Mouse (Mus musculus): ENCODE measurements at regions not wholly inside any gene's neighbourhood (a gene's known extent, or its start where the extent isn't known, plus 50 kb on each side); places are given as distances from the start of the nearest gene placed in this dataset.

- TF ChIP-seq POLR2A (IDR thresholded peaks at IDR 0.05; ENCODE audit: insufficient read length, low read depth) (no peak), REST (IDR thresholded peaks at IDR 0.05; ENCODE audit: insufficient read depth, insufficient read length) (no peak), POLR2AphosphoS2 (IDR thresholded peaks at IDR 0.05; ENCODE audit: insufficient read length, low read depth) (no peak), USF1 (IDR thresholded peaks at IDR 0.05; ENCODE audit: low read depth) (no peak), TCF12 (IDR thresholded peaks at IDR 0.05; ENCODE audit: insufficient read depth, poor library complexity, severe bottlenecking) (no peak), SRF (IDR thresholded peaks at IDR 0.05; ENCODE audit: control insufficient read depth, insufficient read length, low read depth) (no peak), MAX (IDR thresholded peaks at IDR 0.05; ENCODE audit: low read depth) (no peak), MYOG (IDR thresholded peaks at IDR 0.05; ENCODE audit: control insufficient read depth in 1 of 3, insufficient read depth in 1 of 3, insufficient read length in 2 of 3, low read depth in 2 of 3) (no peak), CEBPB (IDR thresholded peaks at IDR 0.05; ENCODE audit: insufficient read depth, poor library complexity, severe bottlenecking) (no peak), E2F4 (IDR thresholded peaks at IDR 0.05; ENCODE audit: insufficient read depth) (no peak), TCF3 (IDR thresholded peaks at IDR 0.05; ENCODE audit: insufficient read length, low read depth) (no peak), MYOD1 (IDR thresholded peaks at IDR 0.05; ENCODE audit: control insufficient read depth in 1 of 3, insufficient read length in 2 of 3, low read depth in 2 of 3) (no peak)
- no peak overlapping the region for H3K4me2 ChIP-seq (ENCODE audit: low read depth)
Measured at GRCm38 (mm10) chr19:34421171-34421570, 53.8 kb downstream of the Ch25h start.

DNA sequence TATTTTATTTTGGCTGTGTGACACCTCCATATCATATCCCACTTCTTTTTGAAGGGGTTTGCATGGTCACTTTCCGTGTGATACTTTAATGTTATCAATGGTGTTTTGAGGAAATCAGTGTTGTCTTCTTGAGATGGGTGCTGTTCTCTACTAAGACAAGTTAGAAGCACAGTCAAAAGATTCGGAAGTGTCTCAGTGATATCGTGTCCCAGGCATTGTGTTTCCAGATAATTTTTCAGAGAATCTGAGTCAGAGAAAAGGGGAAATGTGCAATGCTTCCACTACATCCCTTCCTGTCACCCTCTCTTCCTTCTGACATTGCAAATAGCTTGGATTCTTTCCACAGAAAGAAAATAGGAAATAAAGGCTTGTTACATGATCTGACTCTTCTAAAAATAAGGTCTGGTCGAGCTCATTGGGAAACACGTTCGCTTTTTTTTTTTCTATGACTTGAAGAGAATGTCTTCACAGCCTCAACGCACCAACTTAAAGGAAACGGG lies 54.6 kb downstream of the Ch25h start:
- no peak overlapping the region for H3ac ChIP-seq (ENCODE audit: control insufficient read depth, insufficient read length)
- H3K36me3 ChIP-seq (ENCODE audit: control insufficient read depth, insufficient read depth) = no peaks in the 10 kb centered on the region
- no peak overlapping the region for H3K4me2 ChIP-seq (ENCODE audit: low read depth)
- no peak overlapping the region for H3K4me3 ChIP-seq
- no peaks in the 10 kb centered on the region for H3K79me2 ChIP-seq (ENCODE audit: control insufficient read depth, insufficient read depth)
- H3K27me3 ChIP-seq (ENCODE audit: control insufficient read depth, insufficient read depth, insufficient read length) = no peaks in the 10 kb centered on the region
- TF ChIP-seq TCF12 (IDR thresholded peaks at IDR 0.05; ENCODE audit: insufficient read depth, poor library complexity, severe bottlenecking) (no peak), E2F4 (IDR thresholded peaks at IDR 0.05; ENCODE audit: insufficient read depth) (no peak), MAX (IDR thresholded peaks at IDR 0.05; ENCODE audit: low read depth) (no peak), POLR2A (IDR thresholded peaks at IDR 0.05; ENCODE audit: insufficient read length, low read depth) (no peak), USF1 (IDR thresholded peaks at IDR 0.05; ENCODE audit: low read depth) (no peak), CEBPB (IDR thresholded peaks at IDR 0.05; ENCODE audit: insufficient read depth, poor library complexity, severe bottlenecking) (no peak), MYOD1 (IDR thresholded peaks at IDR 0.05; ENCODE audit: control insufficient read depth in 1 of 3, insufficient read length in 2 of 3, low read depth in 2 of 3) (no peak), TCF3 (IDR thresholded peaks at IDR 0.05; ENCODE audit: insufficient read length, low read depth) (no peak)

More at GRCm38 (mm10) chr19:34421171-34421570, 53.8 kb downstream of the Ch25h start:
- Histone ChIP-seq H3ac (ENCODE audit: control insufficient read depth, insufficient read length) (no peak overlapping the region), H3K36me3 (ENCODE audit: control insufficient read depth, insufficient read depth) (no peaks in the 10 kb centered on the region), H3K4me3 (no peak overlapping the region), H3K79me2 (ENCODE audit: control insufficient read depth, insufficient read depth) (no peaks in the 10 kb centered on the region), H3K27me3 (ENCODE audit: control insufficient read depth, insufficient read depth, insufficient read length) (no peaks in the 10 kb centered on the region)

DNA sequence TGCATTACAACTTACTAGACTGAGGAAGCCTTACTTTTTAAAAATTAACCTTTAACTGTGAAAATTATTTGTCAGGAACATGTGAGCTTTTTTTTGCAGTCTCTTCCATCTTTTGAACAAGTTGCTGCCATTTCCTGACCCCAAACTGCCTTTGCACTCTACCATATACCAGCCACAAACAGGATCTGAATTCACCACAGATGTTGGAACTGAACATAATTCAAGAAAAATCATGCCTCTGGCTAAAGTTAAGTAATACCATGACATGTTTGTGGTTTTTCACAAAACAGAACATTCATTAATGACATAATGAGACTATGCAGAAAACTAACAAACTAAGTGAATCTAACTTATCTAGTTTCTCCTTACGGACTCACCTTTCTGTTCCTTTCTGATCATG lies 67.8 kb downstream of the Ch25h start:
- Histone ChIP-seq H3K36me3 (ENCODE audit: control insufficient read depth, insufficient read depth) (no peaks in the 10 kb centered on the region), H3K27me3 (ENCODE audit: control insufficient read depth, insufficient read depth, insufficient read length) (no peaks in the 10 kb centered on the region), H3K4me2 (ENCODE audit: low read depth) (no peak overlapping the region), H3K79me2 (ENCODE audit: control insufficient read depth, insufficient read depth) (no peaks in the 10 kb centered on the region), H3K4me3 (no peak overlapping the region), H3ac (ENCODE audit: control insufficient read depth, insufficient read length) (no peak overlapping the region)
- no peak for TF ChIP-seq POLR2AphosphoS2 (IDR thresholded peaks at IDR 0.05; ENCODE audit: insufficient read length, low read depth)
- no peak for TF ChIP-seq TCF3 (IDR thresholded peaks at IDR 0.05; ENCODE audit: insufficient read length, low read depth)
- TF ChIP-seq MAX (IDR thresholded peaks at IDR 0.05; ENCODE audit: low read depth) = no peak
- TF ChIP-seq MYOG (IDR thresholded peaks at IDR 0.05; ENCODE audit: control insufficient read depth in 1 of 3, insufficient read depth in 1 of 3, insufficient read length in 2 of 3, low read depth in 2 of 3) = no peak
- no peak for TF ChIP-seq USF1 (IDR thresholded peaks at IDR 0.05; ENCODE audit: low read depth)
- no peak for TF ChIP-seq CEBPB (IDR thresholded peaks at IDR 0.05; ENCODE audit: insufficient read depth, poor library complexity, severe bottlenecking)

DNA sequence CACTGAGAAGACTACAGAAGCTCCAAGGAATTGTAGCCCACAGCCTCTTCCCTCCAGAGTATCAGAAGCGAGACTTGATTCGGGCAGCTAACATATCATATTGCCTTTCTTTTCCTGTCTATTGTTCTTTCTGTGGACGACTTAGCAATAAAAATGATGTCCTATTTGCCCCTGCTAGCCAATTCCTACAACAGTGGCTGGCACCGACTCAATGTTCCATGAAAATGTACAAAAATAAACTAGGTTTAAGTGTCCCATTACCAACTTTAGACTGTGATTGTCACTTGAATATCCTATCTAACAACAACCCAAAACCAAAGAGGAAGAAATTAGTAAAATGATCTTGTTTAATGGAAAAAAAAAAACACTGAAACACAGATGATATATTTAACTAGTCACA lies 68.3 kb downstream of the Ch25h start:
- TF ChIP-seq MYOD1 (IDR thresholded peaks at IDR 0.05; ENCODE audit: control insufficient read depth in 1 of 3, insufficient read length in 2 of 3, low read depth in 2 of 3) = no peak
- no peak for TF ChIP-seq MAX (IDR thresholded peaks at IDR 0.05; ENCODE audit: low read depth)
- TF ChIP-seq MYOG (IDR thresholded peaks at IDR 0.05; ENCODE audit: control insufficient read depth in 1 of 3, insufficient read depth in 1 of 3, insufficient read length in 2 of 3, low read depth in 2 of 3) = no peak
- no peak for TF ChIP-seq SRF (IDR thresholded peaks at IDR 0.05; ENCODE audit: control insufficient read depth, insufficient read length, low read depth)
- no peak for TF ChIP-seq POLR2AphosphoS2 (IDR thresholded peaks at IDR 0.05; ENCODE audit: insufficient read length, low read depth)
- TF ChIP-seq E2F4 (IDR thresholded peaks at IDR 0.05; ENCODE audit: insufficient read depth) = no peak
- no peak for TF ChIP-seq USF1 (IDR thresholded peaks at IDR 0.05; ENCODE audit: low read depth)
- TF ChIP-seq TCF12 (IDR thresholded peaks at IDR 0.05; ENCODE audit: insufficient read depth, poor library complexity, severe bottlenecking) = no peak
- no peak for TF ChIP-seq CEBPB (IDR thresholded peaks at IDR 0.05; ENCODE audit: insufficient read depth, poor library complexity, severe bottlenecking)
- TF ChIP-seq POLR2A (IDR thresholded peaks at IDR 0.05; ENCODE audit: insufficient read length, low read depth) = no peak
- TF ChIP-seq TCF3 (IDR thresholded peaks at IDR 0.05; ENCODE audit: insufficient read length, low read depth) = no peak
- no peak for TF ChIP-seq REST (IDR thresholded peaks at IDR 0.05; ENCODE audit: insufficient read depth, insufficient read length)
- no peak overlapping the region for H3ac ChIP-seq (ENCODE audit: control insufficient read depth, insufficient read length)
- no peaks in the 10 kb centered on the region for H3K79me2 ChIP-seq (ENCODE audit: control insufficient read depth, insufficient read depth)
- no peaks in the 10 kb centered on the region for H3K27me3 ChIP-seq (ENCODE audit: control insufficient read depth, insufficient read depth, insufficient read length)
- H3K4me3 ChIP-seq = no peak overlapping the region
- no peaks in the 10 kb centered on the region for H3K36me3 ChIP-seq (ENCODE audit: control insufficient read depth, insufficient read depth)
- H3K4me2 ChIP-seq (ENCODE audit: low read depth) = no peak overlapping the region

DNA sequence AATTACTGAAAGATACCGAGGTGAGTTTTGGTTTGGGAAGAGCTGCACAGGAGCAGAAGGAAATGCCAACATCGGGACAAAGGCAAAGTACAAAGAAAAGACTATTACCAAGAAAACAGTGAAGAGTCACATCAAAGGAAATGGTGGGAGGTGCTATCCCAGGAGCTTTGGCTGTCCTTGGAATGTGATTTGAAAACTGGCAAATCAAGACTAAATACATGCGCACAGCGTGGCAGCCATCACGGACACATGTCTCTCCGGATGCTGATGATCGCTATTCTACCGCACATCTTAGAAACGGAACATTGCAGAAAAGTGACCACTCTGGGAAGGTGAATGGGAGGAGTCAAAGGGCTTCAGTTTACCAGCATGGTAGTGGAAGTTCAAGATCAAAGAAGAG lies 78.7 kb downstream of the Ch25h start:
- H3K4me3 ChIP-seq = no peak overlapping the region
- H3K36me3 ChIP-seq (ENCODE audit: control insufficient read depth, insufficient read depth) = no peaks in the 10 kb centered on the region
- no peak overlapping the region for H3K4me2 ChIP-seq (ENCODE audit: low read depth)
- H3ac ChIP-seq (ENCODE audit: control insufficient read depth, insufficient read length) = no peak overlapping the region
- TF ChIP-seq TCF12 (IDR thresholded peaks at IDR 0.05; ENCODE audit: insufficient read depth, poor library complexity, severe bottlenecking) (no peak), REST (IDR thresholded peaks at IDR 0.05; ENCODE audit: insufficient read depth, insufficient read length) (no peak), POLR2A (IDR thresholded peaks at IDR 0.05; ENCODE audit: insufficient read length, low read depth) (no peak)
- no peaks in the 10 kb centered on the region for H3K27me3 ChIP-seq (ENCODE audit: control insufficient read depth, insufficient read depth, insufficient read length)
- no peaks in the 10 kb centered on the region for H3K79me2 ChIP-seq (ENCODE audit: control insufficient read depth, insufficient read depth)
